Mouse (Mus musculus) hindbrain, embryonic 15.5 days (tissue): ENCODE measurements at regions not wholly inside any gene's neighbourhood (a gene's known extent, or its start where the extent isn't known, plus 50 kb on each side); places are given as distances from the start of the nearest gene placed in this dataset.

Source experiments
- ATAC-seq: fragments of 200-750 bp; cut with Nextera tagmentation; 2 replicates; pipeline ENCODE4 v1.8.0; 2017; ENCODE audit warnings: low read depth, moderate number of reproducible peaks, moderate TSS enrichment; ENCODE audit not compliant: low FRiP score
- H3K27ac ChIP-seq: fragments of 300-500 bp; sonication (generic); replicated peaks from 2 replicates; pipeline ENCODE4 v1.5.1; 2015; ENCODE audit warnings: mild to moderate bottlenecking, inconsistent platforms
- H3K27me3 ChIP-seq: fragments of 300-500 bp; sonication (generic); 2 replicates; pipeline ENCODE4 v1.6.1; 2015; ENCODE audit warnings: control low read depth, inconsistent platforms
- H3K36me3 ChIP-seq: fragments of 300-500 bp; sonication (generic); 2 replicates; pipeline ENCODE4 v1.6.1; 2015; ENCODE audit warnings: control low read depth, inconsistent platforms
- H3K4me1 ChIP-seq: fragments of 300-500 bp; sonication (generic); replicated peaks from 2 replicates; pipeline ENCODE4 v1.6.1; 2015; ENCODE audit warnings: control low read depth, inconsistent platforms
- H3K4me2 ChIP-seq: fragments of 300-500 bp; sonication (generic); 2 replicates; pipeline ENCODE4 v1.6.1; 2015; ENCODE audit warnings: moderate library complexity, mild to moderate bottlenecking, inconsistent platforms
- H3K4me3 ChIP-seq: fragments of 300-500 bp; sonication (generic); 2 replicates; pipeline ENCODE4 v1.5.1; 2015; ENCODE audit warnings: mild to moderate bottlenecking, inconsistent platforms
- H3K9ac ChIP-seq: fragments of 300-500 bp; sonication (generic); 2 replicates; pipeline ENCODE4 v1.6.1; 2015; ENCODE audit warnings: inconsistent platforms
- H3K9me3 ChIP-seq: fragments of 300-500 bp; sonication (generic); 2 replicates; pipeline ENCODE4 v1.6.1; 2016; ENCODE audit warnings: control low read depth, inconsistent platforms
- WGBS: fragments of 180-500 bp; shearing (Covaris S2); methylation state at CpG from one replicate; pipeline ENCODE4 v1.1.7; 2015; 5-methylcytosine and 5-hydroxymethylcytosine counted together

- no peak overlapping the region for H3K4me3 ChIP-seq
- H3K4me2 ChIP-seq, result no peak overlapping the region
- no peak overlapping the region for H3K27ac ChIP-seq
- no peaks in the 10 kb centered on the region for H3K36me3 ChIP-seq
- H3K9ac ChIP-seq, result no peak overlapping the region
- no peaks in the 10 kb centered on the region for H3K27me3 ChIP-seq
- no peaks in the 10 kb centered on the region for H3K9me3 ChIP-seq
- WGBS, result 63% methylated on average over 2 of the region's 2 CpGs
- peaks cover 12% of the 10 kb centered on the region for H3K4me1 ChIP-seq
- ATAC-seq, result no peak
Measured at GRCm38 (mm10) chr13:97415381-97415780, 174.5 kb downstream of the Enc1 start.

DNA sequence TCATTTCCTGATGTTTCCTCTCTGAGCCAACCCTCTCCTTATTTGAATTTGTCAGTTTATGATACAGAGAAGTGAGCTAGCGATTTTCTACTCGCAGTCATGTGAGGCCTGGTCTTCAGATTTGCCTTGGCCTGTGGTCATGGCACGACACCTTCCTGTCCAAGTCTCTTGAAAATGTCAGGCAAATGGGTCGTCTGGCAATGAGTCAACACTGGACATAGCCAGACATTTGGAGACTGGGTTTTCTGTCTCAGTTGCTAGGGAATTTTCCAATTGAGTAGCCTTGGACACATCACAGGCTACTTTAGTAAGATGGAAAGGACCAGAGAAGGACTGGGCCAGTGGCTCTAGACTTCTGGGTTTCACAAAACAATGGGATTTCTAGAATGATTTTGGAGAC is 171.2 kb downstream of the Enc1 start:
- Histone ChIP-seq H3K4me2 (no peak overlapping the region), H3K27me3 (no peaks in the 10 kb centered on the region), H3K27ac (no peak overlapping the region), H3K9me3 (no peaks in the 10 kb centered on the region), H3K4me1 (peaks cover 40% of the 10 kb centered on the region), H3K4me3 (no peak overlapping the region), H3K36me3 (no peaks in the 10 kb centered on the region), H3K9ac (no peak overlapping the region)
- 75% methylated on average over 4 of the region's 4 CpGs for WGBS
- ATAC-seq, result no peak

DNA sequence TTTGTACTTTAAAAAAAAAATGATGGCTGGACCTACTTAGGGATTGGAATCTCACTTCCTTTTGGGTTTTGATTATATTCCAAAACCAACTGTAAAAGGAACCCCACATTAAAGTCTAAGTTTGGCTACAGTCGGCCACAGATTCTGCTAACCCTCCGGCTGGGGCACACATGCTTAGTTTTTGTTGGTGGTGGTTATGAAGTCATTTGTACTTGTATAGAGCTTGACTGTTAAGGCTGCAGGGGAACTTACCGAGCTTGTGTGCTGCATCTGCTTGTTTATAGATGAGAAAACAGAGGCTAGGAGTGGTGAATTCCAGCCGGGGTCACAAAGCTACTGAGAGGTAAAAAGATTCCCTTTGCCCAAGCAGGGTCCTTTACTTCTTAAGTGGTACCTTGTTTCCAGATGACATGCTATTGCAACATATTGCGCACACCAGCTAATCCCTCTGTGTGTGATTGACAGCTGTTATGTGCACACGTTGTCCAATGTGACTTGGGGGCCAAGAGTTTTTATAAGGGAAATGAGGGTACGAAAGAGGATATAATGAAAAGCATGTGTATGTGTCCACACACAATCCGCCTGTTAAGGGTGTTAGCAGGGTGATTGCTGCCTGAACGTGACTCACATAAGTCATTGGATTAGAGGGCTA is 169.8 kb downstream of the Enc1 start:
- Histone ChIP-seq H3K9me3 (no peaks in the 10 kb centered on the region), H3K27me3 (no peaks in the 10 kb centered on the region), H3K4me2 (no peak overlapping the region), H3K4me3 (no peak overlapping the region), H3K36me3 (no peaks in the 10 kb centered on the region), H3K4me1 (peaks cover 44% of the 10 kb centered on the region), H3K9ac (no peak overlapping the region), H3K27ac (no peak overlapping the region; the same call in 1 of the 2 replicates)
- no peak for ATAC-seq
- 58% methylated on average over 9 of the region's 9 CpGs for WGBS

DNA sequence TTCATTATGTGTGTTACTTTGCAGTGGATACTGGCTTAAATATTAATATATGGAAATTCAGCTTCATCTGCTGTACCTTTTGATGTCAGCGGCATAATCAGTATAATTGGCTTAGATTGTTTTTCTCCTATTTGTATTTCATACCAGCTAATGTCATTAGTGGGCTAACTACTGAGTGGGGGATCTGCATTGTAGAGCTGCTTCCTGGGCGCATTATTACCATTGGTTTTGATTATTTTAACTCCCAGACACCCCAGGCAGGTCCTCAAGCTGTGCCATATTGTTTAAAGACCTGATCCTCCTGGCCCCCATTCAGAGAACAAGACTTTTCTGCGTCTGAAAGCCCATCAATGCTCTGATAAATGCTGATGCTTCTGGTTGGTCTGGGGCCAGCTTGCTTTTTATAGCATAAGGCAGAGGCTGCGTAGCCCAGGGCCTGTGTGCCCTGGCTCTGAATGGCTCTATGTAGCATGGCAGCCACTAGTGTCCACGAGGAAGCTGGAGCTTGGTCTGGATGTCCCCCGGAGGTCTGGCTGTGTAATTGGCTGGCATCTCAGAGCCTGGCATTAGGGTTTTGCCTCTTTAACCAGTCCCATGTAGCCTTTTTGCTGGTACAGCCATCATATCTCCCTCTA is 169.1 kb downstream of the Enc1 start:
- Histone ChIP-seq H3K9ac (no peak overlapping the region), H3K27ac (no peak overlapping the region; the same call in 1 of the 2 replicates), H3K4me2 (no peak overlapping the region), H3K9me3 (no peaks in the 10 kb centered on the region), H3K36me3 (no peaks in the 10 kb centered on the region), H3K4me1 (peaks cover 42% of the 10 kb centered on the region), H3K4me3 (no peak overlapping the region), H3K27me3 (no peaks in the 10 kb centered on the region)
- WGBS, result 36% methylated on average over 6 of the region's 6 CpGs
- peak; percentile 55 for ATAC-seq

DNA sequence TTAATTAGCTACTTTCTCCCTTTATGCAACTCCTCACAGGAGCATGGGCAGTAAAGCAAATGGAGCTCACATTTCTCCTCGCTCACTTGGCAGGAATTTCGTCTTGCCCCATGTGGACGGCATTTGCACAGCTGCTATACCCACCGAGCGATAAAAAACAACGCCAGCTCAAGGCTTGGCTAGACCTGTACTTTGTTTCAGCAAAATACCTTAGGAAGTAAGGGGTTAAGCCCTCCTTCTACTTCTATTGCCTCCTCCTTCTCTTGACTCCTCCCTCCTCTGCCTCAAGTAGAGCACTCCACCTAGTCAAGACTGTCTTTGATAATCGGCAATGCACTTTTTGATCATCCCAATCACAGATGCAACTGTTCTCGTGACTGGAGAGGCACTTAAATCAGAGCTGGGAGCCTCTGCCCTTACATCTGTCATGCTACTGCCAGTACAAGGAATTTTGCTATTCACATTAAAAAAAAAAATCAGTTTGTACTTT is 168.4 kb downstream of the Enc1 start:
- H3K9me3 ChIP-seq, result no peaks in the 10 kb centered on the region
- H3K27ac ChIP-seq, result 0 out of 2 replicates have a peak overlapping the region, but pooled peaks have one; percentile 20
- H3K4me1 ChIP-seq, result peaks cover 42% of the 10 kb centered on the region
- no peak overlapping the region for H3K4me2 ChIP-seq
- WGBS, result 48% methylated on average over 8 of the region's 8 CpGs
- no peaks in the 10 kb centered on the region for H3K27me3 ChIP-seq
- H3K4me3 ChIP-seq, result no peak overlapping the region
- no peaks in the 10 kb centered on the region for H3K36me3 ChIP-seq
- no peak overlapping the region for H3K9ac ChIP-seq
- ATAC-seq, result peak; percentile 29; the same call in 1 of the 2 replicates

GRCm38 (mm10) chr13:97408414-97409290 is 167.7 kb downstream of the Enc1 start:
- H3K27me3 ChIP-seq, result no peaks in the 10 kb centered on the region
- H3K36me3 ChIP-seq, result no peaks in the 10 kb centered on the region
- no peak overlapping the region for H3K4me3 ChIP-seq
- H3K9me3 ChIP-seq, result no peaks in the 10 kb centered on the region
- H3K9ac ChIP-seq, result no peak overlapping the region
- H3K4me2 ChIP-seq, result no peak overlapping the region
- ATAC-seq, result peak; percentile 59; the same call in 1 of the 2 replicates
- 61% methylated on average over 22 of the region's 22 CpGs for WGBS
- H3K4me1 ChIP-seq, result peaks cover 42% of the 10 kb centered on the region
- H3K27ac ChIP-seq, result peak overlapping the region; percentile 20; the same call in 1 of the 2 replicates

DNA sequence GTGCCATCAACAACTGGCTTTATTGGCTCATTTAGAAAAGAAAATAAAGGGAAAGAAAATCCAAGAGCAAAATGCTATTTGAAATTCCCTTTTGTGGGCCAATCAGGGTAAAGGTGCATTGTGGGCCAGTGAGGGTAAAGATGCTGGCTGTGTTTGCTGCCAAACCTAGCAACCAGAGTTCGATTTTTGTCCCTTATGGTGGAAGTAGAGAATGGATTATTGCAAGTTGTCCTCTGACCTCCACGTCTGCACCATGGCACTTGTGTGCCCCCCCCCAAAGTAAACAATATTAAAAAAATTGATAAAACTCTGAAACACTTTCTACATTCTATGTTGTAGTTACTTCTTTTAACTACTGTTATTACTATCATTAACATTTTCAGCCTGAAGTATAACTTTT is 166.9 kb downstream of the Enc1 start:
- no peak for ATAC-seq
- WGBS, result 49% methylated on average over 2 of the region's 2 CpGs
- H3K4me1 ChIP-seq, result peaks cover 42% of the 10 kb centered on the region

DNA sequence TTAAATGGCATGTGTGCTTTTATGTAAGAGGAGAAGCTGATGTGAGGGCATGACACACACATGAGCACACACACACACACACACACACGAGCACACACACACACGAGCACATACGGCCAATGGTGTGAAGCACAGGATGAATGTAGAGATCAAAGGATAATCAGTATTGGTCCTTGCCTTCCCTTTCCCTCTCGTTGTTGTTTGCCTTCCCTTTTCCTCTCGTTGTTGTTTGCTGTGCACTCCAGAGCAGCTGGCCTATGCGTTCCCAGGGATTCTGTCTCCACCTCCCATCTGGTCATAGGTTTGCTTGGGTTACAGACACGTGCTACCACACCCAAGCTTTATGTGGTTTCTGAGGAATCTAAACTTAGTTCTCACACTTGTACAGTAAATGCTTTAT is 165.8 kb downstream of the Enc1 start:
- H3K4me2 ChIP-seq, result no peak overlapping the region
- no peak for ATAC-seq
- WGBS, result 55% methylated on average over 7 of the region's 7 CpGs
- H3K27ac ChIP-seq, result no peak overlapping the region
- no peaks in the 10 kb centered on the region for H3K27me3 ChIP-seq
- H3K36me3 ChIP-seq, result no peaks in the 10 kb centered on the region
- H3K9me3 ChIP-seq, result no peaks in the 10 kb centered on the region
- peaks cover 42% of the 10 kb centered on the region for H3K4me1 ChIP-seq
- H3K9ac ChIP-seq, result no peak overlapping the region
- no peak overlapping the region for H3K4me3 ChIP-seq

More for the DNA sequence above, 166.9 kb downstream of the Enc1 start:
- Histone ChIP-seq H3K4me3 (no peak overlapping the region), H3K27me3 (no peaks in the 10 kb centered on the region), H3K27ac (no peak overlapping the region), H3K9ac (no peak overlapping the region), H3K9me3 (no peaks in the 10 kb centered on the region), H3K36me3 (no peaks in the 10 kb centered on the region), H3K4me2 (no peak overlapping the region)

GRCm38 (mm10) chr13:97402164-97402761 is 161.4 kb downstream of the Enc1 start:
- H3K36me3 ChIP-seq, result no peaks in the 10 kb centered on the region
- H3K27ac ChIP-seq, result no peak overlapping the region
- peaks cover 9% of the 10 kb centered on the region for H3K4me1 ChIP-seq
- 43% methylated on average over 10 of the region's 10 CpGs for WGBS
- H3K4me3 ChIP-seq, result no peak overlapping the region
- no peaks in the 10 kb centered on the region for H3K27me3 ChIP-seq
- ATAC-seq, result no peak
- no peak overlapping the region for H3K9ac ChIP-seq
- no peak overlapping the region for H3K4me2 ChIP-seq
- no peaks in the 10 kb centered on the region for H3K9me3 ChIP-seq

DNA sequence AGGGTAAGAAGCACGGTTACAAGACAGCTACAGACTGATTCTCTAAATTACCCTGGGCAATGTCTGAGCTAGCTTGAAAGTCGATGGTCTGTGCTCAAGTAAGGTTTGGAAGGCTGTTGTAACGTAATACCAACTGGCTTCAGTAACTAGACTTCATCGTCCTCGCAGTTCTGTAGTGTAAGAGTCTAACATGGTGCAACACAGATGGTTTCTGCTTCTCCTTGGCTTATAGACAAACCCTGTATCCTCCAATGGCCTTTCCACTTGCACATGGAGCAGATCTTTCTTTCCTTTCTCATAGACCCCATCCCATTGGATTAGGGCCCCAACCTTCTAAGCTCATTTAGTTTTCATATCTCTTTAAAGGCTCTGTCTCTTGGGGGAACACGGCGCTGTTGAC is 160.7 kb downstream of the Enc1 start:
- 81% methylated on average over 7 of the region's 7 CpGs for WGBS
- no peak overlapping the region for H3K27ac ChIP-seq
- H3K4me3 ChIP-seq, result no peak overlapping the region
- ATAC-seq, result no peak
- H3K4me1 ChIP-seq, result peaks cover 4% of the 10 kb centered on the region
- no peaks in the 10 kb centered on the region for H3K36me3 ChIP-seq
- no peak overlapping the region for H3K4me2 ChIP-seq
- no peak overlapping the region for H3K9ac ChIP-seq
- no peaks in the 10 kb centered on the region for H3K27me3 ChIP-seq
- H3K9me3 ChIP-seq, result no peaks in the 10 kb centered on the region

- H3K9ac ChIP-seq, result no peak overlapping the region
- H3K27me3 ChIP-seq, result no peaks in the 10 kb centered on the region
- H3K27ac ChIP-seq, result no peak overlapping the region
- H3K4me1 ChIP-seq, result no peaks in the 10 kb centered on the region
- H3K4me2 ChIP-seq, result no peak overlapping the region
- no peak for ATAC-seq
- H3K9me3 ChIP-seq, result no peaks in the 10 kb centered on the region
- WGBS, result 90% methylated on average over 1 of the region's 1 CpGs
- H3K4me3 ChIP-seq, result no peak overlapping the region
- no peaks in the 10 kb centered on the region for H3K36me3 ChIP-seq
Measured at GRCm38 (mm10) chr13:97398041-97398440, 157.1 kb downstream of the Enc1 start.
